Mouse (Mus musculus) megakaryocyte, embryonic 14.5 days (primary cell): Measurements from ENCODE around the gene Ttc30a1. TPM values are rescaled to one million over a fixed set of nuclear protein-coding genes. Genes with fewer than 3 reads are reported as not detected.

Source experiments
- H3K27me3 ChIP-seq: replicated peaks from 2 replicates; pipeline ENCODE3; 2012; ENCODE audit warnings: inconsistent platforms
- H3K36me3 ChIP-seq: replicated peaks from 2 replicates; pipeline ENCODE3; 2012; ENCODE audit warnings: low read length, inconsistent platforms, mixed read lengths
- H3K4me1 ChIP-seq: 2 replicates; pipeline ENCODE4 v1.6.1; 2012; ENCODE audit warnings: inconsistent platforms
- H3K4me3 ChIP-seq: replicated peaks from 2 replicates; pipeline ENCODE3; 2012; ENCODE audit warnings: moderate library complexity, mild to moderate bottlenecking, inconsistent platforms
- H3K9me3 ChIP-seq: 2 replicates; pipeline ENCODE4 v1.6.1; 2012; ENCODE audit warnings: inconsistent platforms
- FLI1 ChIP-seq: IDR thresholded peaks from 2 replicates; pipeline ENCODE4 v1.6.1; 2012; ENCODE audit warnings: low read length, inconsistent platforms, mixed read lengths
- GATA1 ChIP-seq: IDR thresholded peaks from 3 replicates; pipeline ENCODE4 v1.6.1; 2012; ENCODE audit warnings: mixed read lengths, low read length, inconsistent platforms, borderline replicate concordance
- polyA plus RNA-seq: library from polyadenylated mRNA; stranded (reverse); fragments of >175 nt; gene quantifications from 2 replicates; pipeline ENCODE4 v1.2.3, GENCODE M21; 2012; ENCODE audit warnings: low replicate concordance; ENCODE audit not compliant: insufficient read depth

The Ttc30a1 gene
- polyA plus RNA-seq, 1 experiment = 0.17 TPM

GRCm38 (mm10) chr2:75999636-76000035, 17.9 kb upstream of the Ttc30a1 start:
- H3K36me3 ChIP-seq = no peaks in the 10 kb centered on the region
- no peaks in the 10 kb centered on the region for H3K4me1 ChIP-seq
- TF ChIP-seq FLI1 (no peak), GATA1 (no peak)
- peaks cover 30% of the 10 kb centered on the region for H3K27me3 ChIP-seq
- H3K9me3 ChIP-seq = no peaks in the 10 kb centered on the region
- no peak overlapping the region for H3K4me3 ChIP-seq

- Histone ChIP-seq H3K9me3 (no peaks in the 10 kb centered on the region), H3K4me1 (no peaks in the 10 kb centered on the region), H3K27me3 (peaks cover 33% of the 10 kb centered on the region), H3K4me3 (no peak overlapping the region), H3K36me3 (no peaks in the 10 kb centered on the region)
- TF ChIP-seq FLI1 (no peak), GATA1 (no peak)
These were observed 16.9 kb upstream of the Ttc30a1 start for GRCm38 (mm10) chr2:75998692-75999091.

GRCm38 (mm10) chr2:75997726-75998125, 16.0 kb upstream of the Ttc30a1 start:
- Histone ChIP-seq H3K36me3 (no peaks in the 10 kb centered on the region), H3K9me3 (no peaks in the 10 kb centered on the region), H3K4me1 (no peaks in the 10 kb centered on the region), H3K4me3 (no peak overlapping the region), H3K27me3 (peaks cover 37% of the 10 kb centered on the region)
- TF ChIP-seq FLI1 = no peak
- TF ChIP-seq GATA1 = no peak

DNA sequence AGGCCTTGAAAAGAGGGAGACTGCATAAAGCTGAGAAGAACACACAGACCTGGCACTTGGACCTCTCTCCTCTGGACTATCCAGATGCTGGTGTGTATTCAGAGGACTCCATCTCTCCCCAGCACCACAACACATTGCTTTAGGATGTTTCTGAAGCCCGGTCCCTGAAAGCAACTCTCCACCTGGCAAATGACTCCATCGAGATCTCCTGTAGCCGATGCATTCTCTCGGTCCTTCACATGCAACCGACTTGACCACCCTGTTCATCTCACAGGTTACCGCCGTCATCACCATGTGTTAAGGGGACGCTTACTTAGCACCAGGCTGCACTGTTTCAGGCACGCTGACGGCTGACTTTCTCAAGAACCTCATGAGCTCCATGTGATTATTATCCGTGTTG, 13.1 kb upstream of the Ttc30a1 start:
- Histone ChIP-seq H3K36me3 (no peaks in the 10 kb centered on the region), H3K4me1 (peaks cover 8% of the 10 kb centered on the region), H3K4me3 (no peak overlapping the region), H3K9me3 (no peaks in the 10 kb centered on the region), H3K27me3 (peaks cover 35% of the 10 kb centered on the region)
- TF ChIP-seq GATA1 (no peak), FLI1 (no peak)

DNA sequence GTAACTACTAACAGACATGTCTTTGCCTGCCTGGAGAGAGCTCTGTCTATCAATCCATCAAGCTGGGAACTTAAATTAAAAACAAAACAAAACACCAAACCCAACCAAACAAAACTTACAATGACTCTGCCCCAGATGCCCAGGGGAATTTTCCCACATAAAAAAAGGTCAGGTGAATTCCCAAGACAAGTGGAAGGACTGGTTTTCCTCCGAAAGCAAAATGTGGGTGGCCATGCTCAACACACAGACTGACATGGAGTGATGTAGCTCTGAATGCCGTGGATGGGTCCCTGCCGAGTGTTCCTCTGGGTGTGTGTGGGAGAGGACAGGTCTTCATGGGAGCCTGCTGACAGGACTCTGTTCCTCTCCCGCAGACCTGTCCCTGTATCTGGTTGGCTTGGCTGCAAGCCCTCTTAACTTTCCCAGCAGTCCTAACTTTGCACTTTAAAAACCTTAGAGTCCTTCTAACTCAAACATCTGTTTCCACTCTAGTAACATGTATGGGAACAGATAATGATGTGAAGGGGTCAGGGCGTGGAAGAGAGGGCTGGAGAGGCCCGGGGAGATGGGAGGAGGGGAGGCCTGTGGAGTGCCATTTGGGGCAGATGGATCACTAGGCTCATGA, 9.9 kb upstream of the Ttc30a1 start:
- peaks cover 8% of the 10 kb centered on the region for H3K4me1 ChIP-seq
- H3K36me3 ChIP-seq = no peaks in the 10 kb centered on the region
- no peak overlapping the region for H3K4me3 ChIP-seq
- TF ChIP-seq FLI1 (no peak), GATA1 (no peak)
- peaks cover 22% of the 10 kb centered on the region for H3K27me3 ChIP-seq
- H3K9me3 ChIP-seq = no peaks in the 10 kb centered on the region

GRCm38 (mm10) chr2:75990885-75991539, 9.2 kb upstream of the Ttc30a1 start:
- H3K4me3 ChIP-seq = peak overlapping the region; percentile 57
- no peaks in the 10 kb centered on the region for H3K9me3 ChIP-seq
- H3K27me3 ChIP-seq = peaks cover 20% of the 10 kb centered on the region
- no peaks in the 10 kb centered on the region for H3K36me3 ChIP-seq
- TF ChIP-seq FLI1 = no peak
- no peak for TF ChIP-seq GATA1
- peaks cover 8% of the 10 kb centered on the region for H3K4me1 ChIP-seq

- peaks cover 8% of the 10 kb centered on the region for H3K4me1 ChIP-seq
- peaks cover 14% of the 10 kb centered on the region for H3K27me3 ChIP-seq
- TF ChIP-seq FLI1 = no peak
- no peak for TF ChIP-seq GATA1
- no peaks in the 10 kb centered on the region for H3K36me3 ChIP-seq
- H3K9me3 ChIP-seq = no peaks in the 10 kb centered on the region
- H3K4me3 ChIP-seq = no peak overlapping the region
These were observed 7.9 kb upstream of the Ttc30a1 start for GRCm38 (mm10) chr2:75989694-75990093.

DNA sequence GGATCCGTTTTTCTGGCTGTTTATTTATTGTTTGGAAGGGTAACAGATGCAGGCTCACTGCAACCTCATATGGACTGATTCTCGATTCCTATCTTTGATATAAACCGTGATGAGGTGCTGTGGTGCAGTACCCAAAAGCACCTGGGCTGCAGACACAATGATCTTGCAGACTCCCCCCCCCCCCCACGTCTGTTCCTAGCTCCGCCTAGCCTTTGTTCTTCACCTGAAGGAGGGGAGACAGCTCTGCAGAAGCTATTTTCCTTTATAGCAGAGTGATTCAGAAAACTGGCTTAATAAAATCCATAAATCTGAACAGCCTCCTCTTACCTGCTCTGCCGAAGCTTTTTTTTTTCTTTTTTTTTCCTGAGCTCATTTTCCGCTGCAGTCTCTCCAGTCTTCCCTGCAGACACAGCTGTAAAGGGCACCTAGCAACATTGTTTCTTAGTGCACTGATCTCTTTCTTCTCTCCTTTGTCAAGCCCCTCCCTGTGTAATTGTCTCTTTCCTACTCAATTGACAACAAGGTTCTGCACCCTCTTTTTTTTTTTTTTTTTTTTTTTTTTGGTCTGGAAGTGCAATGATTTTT, 7.1 kb upstream of the Ttc30a1 start:
- no peaks in the 10 kb centered on the region for H3K9me3 ChIP-seq
- H3K27me3 ChIP-seq = peaks cover 10% of the 10 kb centered on the region
- TF ChIP-seq FLI1 (no peak), GATA1 (no peak)
- no peaks in the 10 kb centered on the region for H3K36me3 ChIP-seq
- H3K4me1 ChIP-seq = peaks cover 8% of the 10 kb centered on the region
- no peak overlapping the region for H3K4me3 ChIP-seq

DNA sequence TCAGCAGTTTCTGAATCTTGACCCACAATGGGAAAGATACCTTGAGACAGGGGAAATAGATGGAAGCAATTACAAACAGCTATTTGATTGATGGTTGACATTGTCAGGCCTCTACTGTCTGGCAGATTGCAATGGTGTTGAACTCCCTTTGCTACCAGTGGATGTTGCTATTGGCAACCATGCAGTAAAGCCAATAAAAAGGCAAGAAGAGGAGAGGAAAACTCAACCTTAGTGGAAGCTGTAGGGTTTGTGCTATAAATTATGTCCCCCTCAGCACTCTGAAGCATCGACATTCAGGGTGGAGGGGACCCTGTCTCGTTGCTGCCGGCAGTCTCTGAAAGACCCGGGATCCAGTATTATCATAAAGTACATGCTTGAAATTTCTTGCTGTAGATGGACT, 6.6 kb upstream of the Ttc30a1 start:
- H3K36me3 ChIP-seq = no peaks in the 10 kb centered on the region
- peaks cover 8% of the 10 kb centered on the region for H3K4me1 ChIP-seq
- no peak for TF ChIP-seq GATA1
- TF ChIP-seq FLI1 = no peak
- peaks cover 5% of the 10 kb centered on the region for H3K27me3 ChIP-seq
- no peaks in the 10 kb centered on the region for H3K9me3 ChIP-seq
- no peak overlapping the region for H3K4me3 ChIP-seq

DNA sequence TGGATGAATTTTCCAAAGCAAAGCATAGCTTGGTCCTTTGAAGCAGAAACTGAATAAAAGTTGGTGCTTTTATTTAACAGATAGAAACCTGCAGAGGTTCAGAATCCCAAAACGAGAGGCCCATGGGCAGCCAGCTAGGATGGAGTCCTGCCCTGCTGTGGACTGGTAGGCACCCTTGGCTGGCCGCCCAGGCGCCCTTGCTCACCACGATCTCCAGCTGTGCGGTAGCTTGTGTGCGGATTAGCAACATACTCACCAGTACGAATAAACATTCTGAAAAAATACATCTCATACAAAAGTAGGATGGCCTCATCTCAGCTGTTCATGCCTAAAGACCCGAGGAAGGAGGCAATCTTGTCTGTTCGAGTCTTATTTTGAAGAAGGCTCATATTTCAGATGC, 6.0 kb upstream of the Ttc30a1 start:
- Histone ChIP-seq H3K27me3 (peaks cover 4% of the 10 kb centered on the region), H3K9me3 (peaks cover 1% of the 10 kb centered on the region), H3K4me3 (no peak overlapping the region), H3K36me3 (no peaks in the 10 kb centered on the region), H3K4me1 (peaks cover 8% of the 10 kb centered on the region)
- no peak for TF ChIP-seq FLI1
- TF ChIP-seq GATA1 = no peak
